31 mouse cellular contexts compared by ENCODE assay signal in the genomic region with DNA sequence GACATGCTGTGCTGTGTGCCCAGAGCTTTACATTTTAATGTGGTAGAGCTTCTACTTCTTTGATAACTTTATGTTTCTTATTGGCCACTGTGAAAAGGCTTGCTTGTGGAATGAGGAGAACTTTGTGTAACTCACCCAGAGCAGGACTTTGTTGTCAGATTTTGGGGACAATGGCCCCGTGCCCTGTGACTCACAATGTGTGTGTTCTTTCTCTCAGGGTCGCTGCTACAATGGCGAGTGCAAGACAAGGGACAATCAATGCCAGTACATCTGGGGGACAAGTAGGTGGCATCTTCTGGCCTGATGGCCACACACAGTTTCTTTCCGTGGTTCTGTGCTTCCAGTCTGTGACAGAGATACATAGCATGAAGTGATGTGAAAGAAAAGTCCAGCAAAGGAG. TPM values are rescaled to one million over a fixed set of nuclear protein-coding genes. Genes with fewer than 3 reads are reported as not detected.
DNase-seq lines count a peak whose midpoint lies in the region; ATAC-seq lines count a peak whose summit lies in the region.
"Had no signal": no experiment of that assay in that cellular context is flagged by ENCODE, and none has a peak within 500 bp of the region (broad histone marks: within the 10 kb centered on the region; RNA-seq: fewer than 3 reads in every experiment).

No protein-coding gene starts in this region.

- H3K4me1 ChIP-seq in midbrain, embryonic 10.5 days = peaks cover 22% of the 10 kb centered on the region
- no peaks in the 10 kb centered on the region for H3K4me1 ChIP-seq in midbrain, embryonic 16.5 days (ENCODE audit: control insufficient read depth, insufficient read depth, low read length)
- H3K4me1 ChIP-seq: heart, embryonic 15.5 days; hindbrain, embryonic 13.5 days; intestine, embryonic 15.5 days had no signal

- 40% methylated on average over 4 of the region's 4 CpGs for WGBS in midbrain, embryonic 10.5 days
- WGBS in midbrain, embryonic 16.5 days = 22% methylated on average over 4 of the region's 4 CpGs

- no peaks in the 10 kb centered on the region for H3K9me3 ChIP-seq in midbrain, embryonic 10.5 days (replicated peaks)
- no peaks in the 10 kb centered on the region for H3K9me3 ChIP-seq in midbrain, embryonic 16.5 days (replicated peaks; ENCODE audit: control insufficient read depth, low read length, poor library complexity, severe bottlenecking)
- H3K9me3 ChIP-seq: forebrain, embryonic 10.5 days; heart, embryonic 12.5 days; heart, embryonic 15.5 days; hindbrain, embryonic 10.5 days; hindbrain, embryonic 13.5 days; intestine, embryonic 15.5 days had no signal

- peaks cover 33% of the 10 kb centered on the region for H3K27me3 ChIP-seq in midbrain, embryonic 10.5 days (ENCODE audit: low read depth, poor library complexity, severe bottlenecking)
- H3K27me3 ChIP-seq in midbrain, embryonic 16.5 days (ENCODE audit: control insufficient read depth, insufficient read depth, low read depth, low read length) = no peaks in the 10 kb centered on the region
- H3K27me3 ChIP-seq: heart, embryonic 12.5 days; heart, embryonic 15.5 days; hindbrain, embryonic 13.5 days; intestine, embryonic 15.5 days had no signal

- peak; percentile 11 to 51 for DNase-seq in adrenal gland, adult (ENCODE audit: inconsistent age in 2 of 2, low spot score in 1 of 2)
- no peak for DNase-seq in adrenal gland, postnatal 10 days
- DNase-seq in adrenal gland, postnatal 25 days = peak; percentile 39
- no peak for DNase-seq in adrenal gland, postnatal 4 days (ENCODE audit: low spot score in 2 of 2)
- peak; percentile 41 for DNase-seq in midbrain, embryonic 10.5 days (ENCODE audit: low spot score)
- peak; percentile 50 to 52 for DNase-seq in adrenal gland, postnatal 36 days
- no peak for DNase-seq in cerebellum, adult 8-10 months
- DNase-seq: cerebellum, adult 11-12 months; cerebellum, adult 9-10 months; cerebellum, postnatal 14 days; gastrocnemius, postnatal 25 days; heart, adult 18-20 months; heart, postnatal 10 days; heart, postnatal 36 days; kidney, adult 11 months had no signal

- no peak for ATAC-seq in midbrain, embryonic 16.5 days
- ATAC-seq: activated CD4-positive, CD25-positive, alpha-beta regulatory T cell, adult 4 months; forebrain, embryonic 14.5 days; hindbrain, embryonic 16.5 days; intestine, embryonic 15.5 days had no signal

- H3K36me3 ChIP-seq in midbrain, embryonic 10.5 days = no peaks in the 10 kb centered on the region
- no peaks in the 10 kb centered on the region; the same call in 1 of the 2 replicates for H3K36me3 ChIP-seq in midbrain, embryonic 16.5 days (ENCODE audit: control insufficient read depth, insufficient read depth, low read length)
- H3K36me3 ChIP-seq: forebrain, embryonic 10.5 days; heart, embryonic 12.5 days; heart, embryonic 15.5 days; hindbrain, embryonic 10.5 days; intestine, embryonic 15.5 days had no signal

- H3K9ac ChIP-seq in midbrain, embryonic 16.5 days (ENCODE audit: low read depth, low read length) = no peak overlapping the region
- H3K9ac ChIP-seq: heart, embryonic 12.5 days; heart, embryonic 15.5 days; hindbrain, embryonic 13.5 days; intestine, embryonic 15.5 days had no signal

- H3K4me3 ChIP-seq in midbrain, embryonic 10.5 days = no peak overlapping the region
- no peak overlapping the region for H3K4me3 ChIP-seq in midbrain, embryonic 16.5 days (ENCODE audit: low read depth, low read length)
- H3K4me3 ChIP-seq: forebrain, embryonic 10.5 days; heart, embryonic 12.5 days; heart, embryonic 15.5 days; hindbrain, embryonic 10.5 days; hindbrain, embryonic 13.5 days; intestine, embryonic 15.5 days had no signal

- 0 out of 2 replicates have a peak overlapping the region, but pooled peaks have one; percentile 25 for H3K27ac ChIP-seq in midbrain, embryonic 10.5 days (replicated peaks)
- no peak overlapping the region for H3K27ac ChIP-seq in midbrain, embryonic 16.5 days (ENCODE audit: low read length)
- H3K27ac ChIP-seq: forebrain, embryonic 10.5 days; heart, embryonic 15.5 days; hindbrain, embryonic 10.5 days; hindbrain, embryonic 13.5 days; intestine, embryonic 15.5 days had no signal

- no peak overlapping the region for H3K4me2 ChIP-seq in midbrain, embryonic 16.5 days (ENCODE audit: low read length)
- H3K4me2 ChIP-seq: heart, embryonic 12.5 days; heart, embryonic 15.5 days; hindbrain, embryonic 13.5 days; intestine, embryonic 15.5 days had no signal

RNA-seq across cellular contexts. Expression of a gene that starts 51.8 kb away (rescaled TPM):
- not detected for total RNA-seq in adrenal gland, postnatal 10 days (2021)
- not detected in 2 replicates for total RNA-seq in adrenal gland, postnatal 25 days (2021)
- not detected for total RNA-seq in adrenal gland, postnatal 4 days (2021)
- not detected in 2 replicates for polyA plus RNA-seq in midbrain, embryonic 10.5 days (2016; fragmentation: Nextera tagmentation; extraction: Ambion mirVana)
- polyA plus RNA-seq in midbrain, embryonic 16.5 days (2015; fragmentation: Nextera tagmentation; extraction: Ambion mirVana) = not detected in 2 replicates
- not detected for total RNA-seq in adrenal gland, postnatal 36 days (2021)
- total RNA-seq: ES-E14; gastrocnemius, adult 8-10 months; gastrocnemius, postnatal 25 days; heart, adult 18-20 months; heart, postnatal 10 days; heart, postnatal 36 days had no signal
- polyA plus RNA-seq: activated CD4-positive, CD25-positive, alpha-beta regulatory T cell, adult 4 months; brain, embryonic 14.5 days; embryonic facial prominence, embryonic 11.5 days; embryonic facial prominence, embryonic 14.5 days; forebrain, embryonic 10.5 days; forebrain, embryonic 14.5 days; gonadal fat pad, adult 2 months; heart, embryonic 12.5 days; heart, embryonic 15.5 days; hindbrain, embryonic 10.5 days; hindbrain, embryonic 13.5 days; hindbrain, embryonic 16.5 days; intestine, embryonic 15.5 days had no signal

Comparison
In these comparisons a context has a peak if more than half of its experiments do, and no peak if none do; other contexts are left out.
1. DNase-seq: peak in adrenal gland, adult (2 of 2), adrenal gland, postnatal 25 days (single experiment), midbrain, embryonic 10.5 days (single experiment) and adrenal gland, postnatal 36 days (2 of 2); none in adrenal gland, postnatal 10 days (single experiment), adrenal gland, postnatal 4 days (0 of 2) and cerebellum, adult 8-10 months (single experiment).